Mouse (Mus musculus): ENCODE results near the gene Micu1.
"Not testable (repeated sequence)": the region's sequence is repeated elsewhere in the genome, so short reads cannot be mapped to it uniquely, and the experiment has no call there.

The Micu1 gene

DNA sequence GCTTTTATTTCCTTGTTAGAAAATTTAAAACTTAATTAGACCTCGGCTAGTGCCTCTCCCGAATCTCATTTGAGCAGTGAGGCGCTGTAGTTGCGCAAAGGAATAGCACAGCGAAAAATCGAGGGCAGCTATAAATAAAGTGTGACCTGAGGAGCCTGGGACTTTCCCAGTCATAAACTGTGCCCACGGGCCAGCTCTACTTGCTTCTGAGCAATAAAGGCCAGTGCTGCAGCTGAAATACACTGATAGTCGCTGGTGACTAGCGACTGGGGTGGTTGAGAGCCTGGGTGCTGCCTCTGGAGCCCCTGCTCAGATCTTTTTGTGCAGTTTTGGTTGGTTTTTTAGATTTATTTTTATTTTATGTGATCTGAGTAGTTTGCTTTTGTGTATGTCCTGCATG, 142.4 kb downstream of the Micu1 start:
- no peak for DNase-seq (ENCODE audit: low read depth in 2 of 2, low spot score in 2 of 2)

DNA sequence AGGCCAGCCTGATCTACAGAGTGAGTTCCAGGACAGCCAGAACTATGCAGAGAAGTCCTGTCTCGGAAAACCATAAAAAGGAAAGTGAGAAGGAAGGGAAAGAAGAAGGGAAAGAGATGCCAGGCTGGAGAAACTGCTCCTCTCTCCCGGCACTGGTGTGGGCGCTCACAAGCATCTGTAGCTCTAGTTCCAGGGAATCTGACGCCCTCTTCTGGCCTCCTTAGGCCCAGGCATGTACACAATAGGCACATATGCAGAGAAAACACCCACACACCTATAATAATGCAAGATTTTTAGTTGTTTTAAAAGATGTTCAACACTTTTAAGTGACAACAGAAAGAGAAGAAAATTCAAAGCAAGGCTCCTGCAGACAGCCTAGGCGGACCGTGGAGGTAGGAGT, 144.1 kb downstream of the Micu1 start:
- DNase-seq (ENCODE audit: low read depth in 2 of 2, low spot score in 2 of 2) = no peak

DNA sequence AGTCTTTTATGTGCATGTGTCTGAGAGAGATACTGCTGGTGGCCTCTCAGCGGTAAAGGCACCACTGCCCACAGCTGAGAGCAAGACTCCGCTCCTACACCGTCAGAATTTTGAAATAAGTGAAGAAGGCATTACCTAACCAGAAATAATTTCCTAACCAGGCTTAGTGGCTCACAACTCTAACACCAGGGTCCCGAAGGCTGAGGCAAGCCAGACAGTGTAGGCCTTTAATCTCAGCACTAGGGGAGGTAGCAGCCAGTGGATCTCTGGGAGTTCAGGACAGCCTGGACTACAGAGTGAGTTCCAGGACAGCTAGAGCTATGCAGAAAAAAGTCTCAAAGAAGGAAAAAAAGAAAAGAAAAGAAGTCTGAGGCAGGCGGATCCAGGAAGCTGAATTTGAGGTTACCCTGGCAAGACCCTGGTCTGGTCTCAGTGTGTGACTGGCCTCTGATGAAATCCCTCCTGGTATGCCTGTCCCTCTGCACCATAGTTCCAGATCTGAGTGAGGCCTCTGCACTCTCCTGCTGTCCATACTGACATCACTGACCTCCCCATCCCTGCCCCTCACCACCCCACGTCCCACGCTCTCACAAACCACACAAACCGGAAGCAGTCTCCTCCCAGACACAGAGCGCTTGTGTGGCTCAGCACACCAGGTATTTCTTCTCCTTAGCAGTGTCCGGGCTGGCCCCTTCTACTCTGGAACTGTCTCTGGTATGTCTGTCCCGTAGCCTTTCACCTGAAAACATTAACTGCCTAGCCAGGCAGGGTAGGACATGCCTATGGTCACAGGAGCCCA, 146.0 kb downstream of the Micu1 start:
- no peak for DNase-seq (ENCODE audit: low read depth in 2 of 2, low spot score in 2 of 2)

DNA sequence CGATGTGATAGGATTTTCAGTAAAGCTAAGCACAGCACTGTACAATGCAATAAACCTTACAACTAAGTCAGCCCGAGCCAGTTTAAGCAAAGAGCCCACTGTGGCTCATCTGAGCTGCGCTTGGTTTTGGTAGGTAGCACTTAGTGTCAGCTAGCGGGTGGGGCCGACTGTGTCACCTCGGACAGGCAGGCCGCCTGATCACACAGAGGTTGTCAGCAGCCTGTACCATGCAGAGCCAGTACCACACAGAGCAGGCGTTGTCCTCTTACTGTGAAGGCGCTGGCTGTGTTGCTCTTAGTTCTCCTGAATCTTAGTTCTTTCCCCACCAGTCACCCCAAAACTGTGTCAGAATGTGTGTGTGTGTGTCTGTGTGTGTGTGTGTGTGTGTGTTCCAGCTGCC, 146.7 kb downstream of the Micu1 start:
- no peak for DNase-seq (ENCODE audit: low read depth in 2 of 2, low spot score in 2 of 2)

DNA sequence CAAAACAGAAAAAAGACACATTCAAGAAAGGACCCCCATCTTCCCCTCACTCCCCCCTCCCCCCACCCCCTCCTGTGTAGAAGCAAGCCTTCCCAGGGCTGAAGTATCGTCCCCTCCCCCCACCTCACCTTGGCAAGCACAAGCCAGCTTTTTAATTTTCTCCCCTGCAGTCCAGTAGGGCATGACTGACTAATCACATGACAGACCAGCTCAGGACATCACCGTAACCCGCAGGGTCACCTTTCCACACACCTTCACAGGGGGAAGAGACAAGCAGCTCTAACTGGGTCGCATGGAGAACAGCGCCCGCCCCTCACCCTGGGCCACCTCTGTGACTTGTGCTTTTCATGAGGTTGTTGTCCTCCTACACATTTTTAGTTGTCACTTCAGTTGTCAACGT, 147.1 kb downstream of the Micu1 start:
- DNase-seq (ENCODE audit: low read depth in 2 of 2, low spot score in 2 of 2) = no peak

DNA sequence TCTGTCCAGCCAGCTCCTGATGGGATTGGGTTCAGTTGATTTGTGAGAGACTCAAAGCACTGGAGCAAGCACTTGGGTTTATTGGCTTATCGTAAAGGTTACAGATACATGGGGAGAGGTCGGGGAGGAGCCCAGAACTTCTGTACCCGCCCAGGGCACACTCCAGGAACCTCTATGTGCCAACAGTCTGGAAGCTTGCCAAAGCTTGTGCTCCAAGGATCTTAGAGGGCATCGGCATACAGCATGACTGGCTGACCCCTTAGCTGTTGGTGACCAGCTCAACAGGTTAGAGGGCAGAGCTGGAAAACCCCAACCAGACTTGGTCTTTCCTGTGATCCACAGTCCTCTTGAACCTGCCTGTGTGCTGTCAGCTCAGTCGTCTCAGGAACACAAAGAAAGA, 154.9 kb downstream of the Micu1 start:
- DNase-seq (ENCODE audit: low read depth in 2 of 2, low spot score in 2 of 2) = no peak

DNA sequence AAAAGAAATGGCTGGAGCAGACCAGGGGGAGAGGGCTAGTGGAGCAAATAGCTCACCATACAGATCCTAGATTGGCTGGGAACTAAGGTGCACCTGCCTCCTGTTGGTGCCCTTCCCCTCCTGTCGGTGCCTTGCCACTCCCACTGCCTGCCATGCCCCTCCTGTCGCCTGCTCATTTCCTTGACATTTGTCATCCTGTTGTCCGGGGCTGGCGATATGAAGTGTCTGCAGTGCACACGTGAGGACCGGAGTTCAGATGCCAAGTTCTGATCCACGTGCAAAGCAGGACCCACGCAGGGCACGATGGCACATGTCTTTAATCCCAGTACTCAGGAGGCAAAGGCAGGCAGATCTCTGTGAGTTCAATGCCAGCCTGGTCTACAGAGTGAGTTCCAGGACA, 158.4 kb downstream of the Micu1 start:
- no peak for DNase-seq (ENCODE audit: low read depth in 2 of 2, low spot score in 2 of 2)

DNA sequence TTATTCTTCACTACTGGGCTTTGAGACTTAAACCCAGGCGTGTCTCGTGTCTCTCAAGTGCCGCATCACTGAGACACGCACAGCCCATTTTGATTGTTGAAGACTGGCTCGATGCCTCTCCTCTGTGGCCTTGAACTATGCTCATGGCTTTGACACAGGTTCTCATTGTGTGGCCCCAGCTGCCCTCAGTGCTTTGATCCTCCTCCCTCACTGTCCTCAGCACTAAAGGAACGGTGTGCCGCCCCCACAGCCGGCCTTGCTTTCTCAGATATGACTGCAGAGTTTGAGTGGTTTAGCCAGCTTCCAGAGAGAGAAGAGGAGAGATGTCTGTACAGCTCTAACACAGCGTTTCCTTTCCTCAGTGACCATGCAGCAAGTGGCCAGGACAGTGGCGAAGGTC, 158.9 kb downstream of the Micu1 start:
- DNase-seq (ENCODE audit: low read depth in 2 of 2, low spot score in 2 of 2) = no peak

DNA sequence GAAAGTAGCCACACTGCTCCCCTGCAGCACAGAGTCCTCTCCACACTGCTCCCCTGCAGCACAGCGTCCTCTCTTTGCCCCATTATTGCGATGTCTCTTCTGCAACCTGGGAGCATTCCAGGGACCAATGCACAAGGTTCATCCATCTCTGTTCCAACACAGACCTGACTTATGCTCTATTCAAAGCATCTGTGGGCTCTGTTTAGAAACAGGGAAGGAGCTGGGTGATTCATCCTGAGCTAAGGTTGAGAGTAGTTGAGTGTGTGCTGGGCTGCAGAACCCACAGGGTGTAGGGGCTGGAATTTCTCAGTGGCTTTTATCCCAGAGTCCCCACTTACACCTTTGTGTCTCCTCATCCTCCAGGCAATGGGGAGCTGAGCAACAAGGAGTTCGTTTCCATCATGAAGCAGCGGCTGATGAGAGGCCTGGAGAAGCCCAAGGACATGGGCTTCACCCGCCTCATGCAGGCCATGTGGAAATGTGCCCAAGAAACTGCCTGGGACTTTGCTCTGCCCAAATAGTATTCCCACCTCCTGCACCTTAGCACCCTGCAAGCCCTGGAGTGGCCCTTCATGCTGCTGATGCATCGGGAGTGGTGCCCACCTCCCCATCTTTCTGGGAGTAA, 160.7 kb downstream of the Micu1 start:
- no peak for DNase-seq (ENCODE audit: low read depth in 2 of 2, low spot score in 2 of 2)

DNA sequence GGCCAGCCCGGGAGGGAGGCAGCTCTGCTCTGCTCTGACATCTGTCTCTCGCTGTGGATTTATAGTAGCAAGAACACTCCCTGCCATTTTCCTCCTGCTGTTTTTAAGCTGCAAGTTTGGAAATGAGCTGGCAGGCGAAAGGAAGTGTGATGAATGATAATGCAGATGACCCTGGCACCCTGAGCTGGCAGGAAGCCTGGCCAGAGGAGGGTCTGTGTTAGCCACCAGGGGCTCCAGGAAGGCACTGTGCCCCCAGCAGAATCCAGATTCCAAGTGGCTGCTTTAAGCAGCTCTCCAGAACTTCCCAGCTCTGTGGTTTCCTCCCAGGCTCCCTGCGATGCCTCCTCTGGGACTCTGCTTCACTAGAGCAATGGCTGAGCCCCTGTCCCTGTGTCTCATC, 161.3 kb downstream of the Micu1 start:
- DNase-seq (ENCODE audit: low read depth in 2 of 2, low spot score in 2 of 2) = no peak

DNA sequence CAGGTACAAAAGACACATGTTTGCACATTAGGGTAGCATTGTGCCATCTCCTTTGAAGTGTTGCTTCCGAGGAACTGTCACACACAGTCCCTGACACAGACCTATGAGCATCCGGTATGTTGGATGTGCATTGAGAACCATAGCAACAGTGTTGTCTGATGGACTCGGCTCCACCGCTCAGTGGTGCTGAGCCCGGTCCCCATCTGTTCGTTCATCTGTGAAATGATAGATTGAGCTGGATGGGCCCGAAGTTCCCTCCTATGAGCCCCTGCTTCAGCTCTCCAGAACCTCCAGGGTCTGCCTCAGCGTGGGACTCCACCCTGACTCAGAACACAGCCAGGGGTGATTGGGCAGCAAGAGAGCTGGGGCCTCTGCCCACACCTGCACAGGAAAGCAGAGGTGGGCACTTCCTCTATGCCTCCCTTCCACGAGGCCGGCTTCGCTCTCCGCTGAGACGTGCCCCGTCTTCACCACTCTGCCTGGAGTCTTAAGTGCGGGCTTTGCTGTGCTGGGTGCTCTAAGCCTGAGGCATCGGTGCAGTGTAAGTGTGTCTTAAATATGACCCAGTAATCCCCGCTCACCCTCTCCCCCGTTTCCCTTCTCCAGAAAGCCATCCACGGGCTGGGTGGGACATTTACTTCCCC, 162.1 kb downstream of the Micu1 start:
- DNase-seq (ENCODE audit: low read depth in 2 of 2, low spot score in 2 of 2) = no peak

DNA sequence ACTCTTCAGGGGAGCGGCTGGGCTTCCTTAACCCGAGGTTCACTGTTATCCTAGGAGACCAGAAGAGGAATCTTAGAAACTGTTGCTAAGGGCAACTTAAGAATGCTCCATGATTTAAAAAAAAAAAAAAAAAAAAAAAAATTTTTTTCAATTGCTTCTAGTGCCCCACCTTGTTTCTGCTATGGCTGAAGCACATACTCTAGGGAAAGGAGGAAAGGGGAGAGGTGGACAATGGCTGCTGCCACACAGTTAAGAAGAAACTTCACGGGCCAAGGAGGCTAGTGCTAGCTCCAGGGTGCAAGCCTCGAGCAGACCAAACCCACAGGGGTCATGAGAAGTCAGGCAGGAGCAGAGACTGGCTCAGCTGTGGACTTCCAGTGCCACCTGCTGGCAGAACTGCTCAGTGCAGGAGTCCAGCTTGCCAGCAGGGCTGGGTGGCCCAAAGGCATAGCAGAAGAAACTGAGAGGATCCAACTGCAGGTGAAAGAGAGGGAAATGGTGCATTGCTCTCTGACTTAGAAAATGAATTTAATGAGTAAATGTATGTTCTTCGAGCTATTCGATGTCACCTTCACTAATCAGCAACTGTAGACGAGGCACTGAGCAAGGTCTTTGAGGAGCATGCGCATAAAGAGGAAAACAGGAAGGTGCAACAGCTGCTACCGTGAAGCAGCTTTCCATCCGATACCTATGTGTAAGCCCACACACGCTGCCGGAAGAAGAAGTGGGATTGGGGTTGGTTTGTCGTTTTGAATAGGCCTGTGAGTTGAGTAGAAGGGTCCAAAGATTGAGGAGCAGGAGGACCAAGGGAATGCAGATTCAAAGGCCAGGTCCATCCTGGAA, 162.8 kb downstream of the Micu1 start:
- DNase-seq (ENCODE audit: low read depth in 2 of 2, low spot score in 2 of 2) = peak; percentile 82 to 90

DNA sequence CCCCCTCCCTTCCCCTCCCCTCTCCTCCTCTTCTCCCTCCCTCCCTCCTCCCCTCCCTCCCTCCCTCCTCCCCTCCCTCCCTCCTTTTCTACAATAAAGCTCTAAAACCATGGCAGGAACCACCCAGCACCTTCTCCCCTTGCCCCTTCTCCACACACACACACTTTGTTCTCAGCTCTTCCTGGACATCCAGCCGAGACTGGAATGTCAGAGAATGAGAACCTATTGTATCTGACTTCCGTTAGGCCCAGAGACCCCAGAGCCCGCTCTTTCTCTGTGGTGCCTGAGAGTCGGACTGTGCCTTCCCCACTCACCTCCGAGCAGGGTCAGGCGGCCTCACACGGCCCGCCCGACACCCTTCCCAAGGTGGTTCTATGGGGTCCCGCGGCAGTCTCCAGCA, 166.0 kb downstream of the Micu1 start:
- DNase-seq (ENCODE audit: low read depth in 2 of 2, low spot score in 2 of 2) = no peak

DNA sequence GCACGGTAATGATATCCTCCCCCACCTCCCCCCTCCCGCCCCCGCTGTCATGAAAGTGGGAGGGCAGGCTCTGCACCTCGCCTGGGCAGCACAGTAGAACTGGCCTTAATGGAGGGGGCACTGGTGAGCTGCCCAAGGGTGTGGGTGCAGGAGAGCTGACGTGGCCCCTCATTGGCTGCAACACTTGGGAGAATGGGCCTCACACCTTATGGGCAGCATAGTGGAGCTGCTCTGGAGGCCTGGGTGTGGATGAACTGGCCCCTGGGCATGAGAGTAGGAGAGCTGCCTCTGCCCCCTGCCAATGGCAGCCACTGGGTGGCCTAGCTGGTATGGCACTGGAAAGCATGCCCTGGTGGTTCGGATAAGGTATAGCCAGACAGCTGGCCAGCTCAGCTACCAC, 167.8 kb downstream of the Micu1 start:
- DNase-seq (ENCODE audit: low read depth in 2 of 2, low spot score in 2 of 2) = no peak

DNA sequence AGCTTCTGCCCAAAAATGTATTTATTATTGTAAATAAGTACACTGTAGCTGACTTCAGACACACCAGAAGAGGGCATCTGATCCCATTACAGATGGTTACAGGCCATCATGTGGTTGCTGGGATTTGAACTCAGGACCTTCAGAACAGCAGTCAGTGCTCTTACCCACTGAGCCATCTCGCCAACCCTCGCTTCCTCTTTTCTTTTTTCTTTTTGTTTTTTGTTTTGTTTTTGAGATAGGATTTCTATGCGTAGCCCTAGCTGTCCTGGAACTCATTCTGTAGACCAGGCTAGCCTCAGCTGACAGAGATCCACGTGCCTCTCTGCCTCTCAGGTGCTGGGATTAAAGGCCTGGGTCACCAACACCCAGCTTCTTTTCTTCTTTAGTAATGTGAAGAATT, 170.4 kb downstream of the Micu1 start:
- not testable (repeated sequence) for DNase-seq (ENCODE audit: low read depth in 2 of 2, low spot score in 2 of 2)

DNA sequence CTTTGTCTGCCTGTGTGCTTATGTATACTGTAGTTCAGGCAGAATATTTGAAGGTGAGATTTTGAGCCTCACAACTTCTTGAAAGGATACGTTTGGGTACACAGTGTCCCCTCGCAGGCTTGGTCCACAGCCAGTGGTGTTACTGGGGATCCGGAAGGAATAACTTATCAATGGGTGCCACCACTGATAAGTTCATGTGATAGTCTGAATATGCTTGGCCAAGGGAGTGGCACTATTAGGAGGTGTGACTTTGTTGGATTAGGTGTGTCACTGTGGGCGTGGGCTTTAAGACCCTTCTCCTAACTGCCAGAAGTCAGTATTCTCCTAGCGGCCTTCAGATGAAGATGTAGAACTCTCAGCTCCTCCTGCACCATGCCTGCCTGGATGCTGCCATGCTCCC, 170.9 kb downstream of the Micu1 start:
- no peak for DNase-seq (ENCODE audit: low read depth in 2 of 2, low spot score in 2 of 2)

DNA sequence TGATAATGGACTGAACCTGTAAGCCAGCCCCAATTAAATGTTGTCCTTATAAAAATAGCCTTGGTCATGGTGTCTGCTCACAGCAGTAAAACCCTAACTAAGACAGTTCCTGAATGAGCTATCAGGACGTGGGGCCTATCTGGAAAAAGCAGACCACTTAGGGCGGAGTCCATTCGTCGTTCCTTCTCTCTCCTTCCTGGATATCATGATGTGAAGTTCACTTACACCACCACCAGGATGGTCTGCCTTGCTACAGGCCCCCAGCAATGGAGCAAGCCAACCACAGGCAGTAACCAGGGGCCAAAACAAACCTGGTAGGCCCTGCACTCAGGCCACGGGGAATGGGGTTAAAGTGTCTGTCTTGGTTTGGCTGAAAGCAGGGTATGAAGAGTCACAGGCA, 171.3 kb downstream of the Micu1 start:
- DNase-seq (ENCODE audit: low read depth in 2 of 2, low spot score in 2 of 2) = no peak

DNA sequence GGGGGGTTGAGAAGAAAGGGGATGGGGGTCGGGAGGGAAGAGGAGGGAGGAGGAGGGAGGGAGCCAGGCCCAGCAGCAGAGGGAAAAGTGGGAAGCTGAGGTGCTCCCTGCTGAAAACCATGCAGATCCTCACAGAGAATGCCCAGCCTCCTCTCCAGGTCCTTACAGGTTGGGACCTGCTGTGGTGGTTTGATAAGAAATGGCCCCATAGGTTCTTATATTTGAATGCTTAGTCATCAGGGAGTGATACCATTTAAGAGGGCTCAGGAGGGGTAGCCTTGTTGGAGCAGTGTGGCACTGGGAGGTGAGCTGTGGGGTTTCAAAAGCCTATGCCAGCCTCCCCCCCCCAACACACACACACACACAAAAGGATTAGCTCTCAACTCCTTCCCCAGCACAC, 173.1 kb downstream of the Micu1 start:
- no peak for DNase-seq (ENCODE audit: low read depth in 2 of 2, low spot score in 2 of 2)

DNA sequence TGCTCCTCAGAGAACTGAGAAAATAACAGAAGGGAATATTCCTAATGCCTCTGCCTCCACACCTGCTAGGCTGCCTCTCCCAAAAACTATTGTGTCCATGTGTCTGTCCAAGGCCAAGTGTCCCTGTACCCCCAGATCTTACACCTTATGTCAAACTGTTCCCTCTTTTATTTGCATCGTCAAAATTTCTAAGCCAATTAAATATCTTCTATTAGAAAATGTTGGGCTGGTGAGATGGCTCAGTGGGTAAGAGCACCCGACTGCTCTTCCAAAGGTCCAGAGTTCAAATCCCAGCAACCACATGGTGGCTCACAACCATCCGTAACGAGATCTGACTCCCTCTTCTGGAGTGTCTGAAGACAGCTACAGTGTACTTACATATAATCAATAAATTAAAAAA, 174.4 kb downstream of the Micu1 start:
- DNase-seq (ENCODE audit: low read depth in 2 of 2, low spot score in 2 of 2) = not testable (repeated sequence)

DNA sequence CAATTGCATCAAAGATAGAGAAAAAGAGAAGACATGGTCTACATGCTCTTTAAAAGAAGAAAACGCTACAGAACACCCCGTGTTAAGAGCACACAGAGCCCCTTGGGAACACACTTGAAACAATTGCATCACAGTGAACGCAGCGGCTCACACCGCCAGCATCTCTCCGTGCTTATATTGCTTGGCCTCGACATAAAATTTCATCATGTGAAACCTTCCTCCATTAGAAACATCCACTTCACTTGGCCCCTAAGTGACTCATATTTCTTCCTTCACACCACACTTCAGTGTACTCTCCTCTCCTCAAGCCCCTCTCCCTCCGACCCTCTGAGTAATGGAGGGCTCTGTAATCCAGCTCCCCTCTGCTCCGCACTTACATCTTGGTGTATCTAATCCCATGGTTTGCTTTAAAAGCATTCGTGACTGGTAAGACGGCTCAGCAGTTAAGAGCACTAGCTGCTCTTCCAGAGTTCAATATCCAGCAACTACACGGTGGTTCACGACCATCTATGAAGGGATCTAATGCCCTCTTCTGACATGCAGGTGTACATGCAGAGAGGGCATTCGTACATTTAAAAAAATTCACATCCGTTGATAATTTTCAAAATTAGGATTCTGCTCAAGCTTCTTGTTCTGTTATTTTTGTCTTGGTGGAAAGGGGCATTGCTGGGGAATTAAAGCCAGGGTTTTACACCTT, 175.3 kb downstream of the Micu1 start:
- DNase-seq (ENCODE audit: low read depth in 2 of 2, low spot score in 2 of 2) = no peak

DNA sequence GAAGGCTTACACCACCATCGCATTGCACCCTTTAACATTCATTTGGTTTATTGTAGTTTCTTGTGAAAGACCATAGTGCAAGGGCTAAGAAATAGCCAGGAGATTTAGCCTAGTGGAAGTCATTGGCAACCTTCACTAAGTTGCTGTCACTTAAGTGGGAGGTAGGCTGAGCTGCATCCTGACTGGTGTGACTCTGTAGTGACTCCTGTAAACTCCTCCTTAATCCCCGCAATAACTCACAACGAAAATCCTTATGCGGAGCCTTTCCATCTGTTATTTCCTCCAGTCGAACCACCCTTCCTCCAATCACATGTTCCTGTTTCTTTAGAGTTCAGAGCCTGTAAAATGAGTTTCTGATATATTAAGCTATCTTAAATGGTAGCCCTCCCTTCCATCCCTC, 176.5 kb downstream of the Micu1 start:
- DNase-seq (ENCODE audit: low read depth in 2 of 2, low spot score in 2 of 2) = no peak
